Mouse (Mus musculus) heart, embryonic 10.5 days (tissue): ENCODE data around the gene F2rl1. TPM values are rescaled to one million over a fixed set of nuclear protein-coding genes. Genes with fewer than 3 reads are reported as not detected.
A peak's percentile ranks its signal among the peaks of the same experiment; 100 is the strongest.

Experiments
- DNase-seq: peaks from one replicate; pipeline ENCODE4 v3.0.0-alpha.2; 2017; ENCODE audit warnings: low spot score
- H3K27ac ChIP-seq: fragments of 300-500 bp; sonication (generic); 2 replicates; pipeline ENCODE4 v1.5.1; 2016; ENCODE audit warnings: mild to moderate bottlenecking
- H3K27me3 ChIP-seq: fragments of 300-500 bp; sonication (generic); 2 replicates; pipeline ENCODE4 v1.6.1; 2016; ENCODE audit warnings: mild to moderate bottlenecking; ENCODE audit not compliant: poor library complexity, insufficient read depth, severe bottlenecking
- H3K36me3 ChIP-seq: fragments of 300-500 bp; sonication (generic); 2 replicates; pipeline ENCODE4 v1.6.1; 2016; ENCODE audit warnings: mild to moderate bottlenecking, moderate library complexity
- H3K4me1 ChIP-seq: fragments of 300-500 bp; sonication (generic); 2 replicates; pipeline ENCODE4 v1.6.1; 2016; ENCODE audit warnings: mild to moderate bottlenecking
- H3K4me3 ChIP-seq: fragments of 300-500 bp; sonication (generic); 2 replicates; pipeline ENCODE4 v1.5.1; 2016; ENCODE audit warnings: mild to moderate bottlenecking, moderate library complexity
- H3K9me3 ChIP-seq: fragments of 300-500 bp; sonication (generic); 2 replicates; pipeline ENCODE4 v1.6.1; 2016; ENCODE audit warnings: mild to moderate bottlenecking, moderate library complexity
- WGBS: fragments of 180-500 bp; shearing (Covaris S2); methylation state at CpG from one replicate; pipeline ENCODE4 v1.1.7; 2016; 5-methylcytosine and 5-hydroxymethylcytosine counted together
- polyA plus RNA-seq: library from polyadenylated mRNA; unstranded; fragments of >200 nt; fragmentation: Nextera tagmentation; extraction: Ambion mirVana; gene quantifications from 2 replicates; pipeline ENCODE4 v1.2.1, GENCODE M21; 2016

Gene F2rl1
- polyA plus RNA-seq, 1 experiment from 2014 or later, result 0.23 TPM

GRCm38 (mm10) chr13:95529246-95529645, 4.2 kb upstream of the F2rl1 start:
- Histone ChIP-seq H3K27me3 (peaks cover 42% of the 10 kb centered on the region), H3K36me3 (no peaks in the 10 kb centered on the region), H3K27ac (no peak overlapping the region), H3K4me3 (no peak overlapping the region), H3K4me1 (peaks cover 31% of the 10 kb centered on the region), H3K9me3 (no peaks in the 10 kb centered on the region)
- WGBS, result 80% methylated on average over 2 of the region's 2 CpGs
- DNase-seq, result no peak

DNA sequence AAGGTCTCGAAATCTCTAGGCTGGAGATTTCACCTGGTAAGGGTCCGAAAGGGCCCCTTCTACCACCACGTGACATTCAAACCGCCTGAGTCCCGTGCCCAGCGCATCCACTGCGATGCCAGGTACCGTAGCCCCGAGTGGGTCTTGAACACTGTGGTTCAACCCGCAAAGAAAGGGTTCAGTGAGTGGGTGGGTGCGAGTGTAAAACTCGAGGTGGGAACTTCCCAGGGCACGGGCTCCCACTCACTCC, 678 bp downstream of the F2rl1 start:
- H3K27me3 ChIP-seq, result peaks cover 55% of the 10 kb centered on the region
- under 1% methylated on average over 13 of the region's 13 CpGs for WGBS

DNA sequence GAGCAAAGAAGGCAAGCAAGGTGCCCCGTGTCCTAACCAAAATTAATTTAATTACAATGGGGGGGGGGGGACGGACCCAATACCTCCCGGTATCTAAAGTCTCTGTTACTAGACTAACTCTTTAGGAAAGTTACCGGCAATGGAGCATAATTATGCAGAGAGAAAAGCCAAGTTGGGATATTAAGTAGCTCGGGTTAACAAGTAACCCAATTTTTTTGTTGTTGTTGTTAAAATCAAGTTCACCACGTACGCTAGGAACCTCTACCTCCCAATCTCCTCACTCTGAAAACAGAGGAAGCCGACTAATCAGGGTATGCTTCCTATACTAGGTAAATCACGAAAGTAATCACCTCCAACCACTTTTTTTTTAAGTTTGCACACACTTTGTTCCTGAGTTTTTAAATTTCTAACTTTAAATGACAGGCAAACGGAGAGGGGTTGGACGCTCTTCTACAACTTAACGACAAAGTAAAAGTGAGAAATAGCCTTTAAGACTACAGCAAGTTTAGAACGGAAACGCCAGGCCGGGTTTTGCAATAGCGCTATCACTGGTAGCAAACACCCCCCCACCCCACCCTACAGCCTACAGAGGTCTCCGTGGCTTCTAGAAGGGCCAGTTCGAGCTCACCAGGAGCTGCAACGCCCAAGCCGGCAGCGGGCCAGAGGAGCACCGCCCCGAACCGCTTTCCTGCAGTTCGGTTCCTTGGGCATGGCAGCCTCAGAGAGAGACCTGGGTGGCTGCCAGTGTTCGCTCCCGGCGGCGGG, 1.2 kb downstream of the F2rl1 start:
- DNase-seq, result peak; percentile 61
- 2% methylated on average over 29 of the region's 29 CpGs for WGBS
- H3K27me3 ChIP-seq, result peaks cover 55% of the 10 kb centered on the region
- no peaks in the 10 kb centered on the region for H3K9me3 ChIP-seq
- H3K4me3 ChIP-seq, result peak overlapping the region; percentile 62
- peak overlapping the region; percentile 69 for H3K27ac ChIP-seq
- H3K36me3 ChIP-seq, result no peaks in the 10 kb centered on the region
- peaks cover 13% of the 10 kb centered on the region for H3K4me1 ChIP-seq

More for the DNA sequence above, 678 bp downstream of the F2rl1 start:
- Histone ChIP-seq H3K27ac (peak overlapping the region; percentile 69), H3K4me3 (peak overlapping the region; percentile 62), H3K4me1 (peaks cover 13% of the 10 kb centered on the region), H3K36me3 (no peaks in the 10 kb centered on the region), H3K9me3 (no peaks in the 10 kb centered on the region)
- no peak for DNase-seq

DNA sequence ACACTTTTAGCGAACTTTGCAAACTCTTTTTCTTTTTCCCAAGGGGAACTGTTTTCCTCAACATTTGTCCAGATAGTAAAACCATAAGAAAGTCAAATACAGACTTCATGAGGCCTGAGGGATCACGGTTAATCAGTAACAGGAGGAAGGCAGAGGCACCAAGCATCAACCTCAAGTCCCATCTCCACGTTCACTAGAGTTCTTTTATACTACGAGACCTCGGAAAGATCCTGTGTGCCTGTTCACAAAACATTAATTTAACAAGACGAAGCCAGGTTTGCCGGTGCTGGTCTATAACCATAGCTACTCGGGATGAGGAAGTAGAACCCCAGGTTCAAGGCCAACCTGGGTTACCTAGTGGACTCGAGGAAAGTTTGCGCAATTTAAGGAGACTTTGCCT, 2.9 kb downstream of the F2rl1 start:
- peaks cover 13% of the 10 kb centered on the region for H3K4me1 ChIP-seq
- WGBS, result 84% methylated on average over 10 of the region's 10 CpGs
- no peak overlapping the region for H3K27ac ChIP-seq
- no peak for DNase-seq
- H3K9me3 ChIP-seq, result no peaks in the 10 kb centered on the region
- H3K4me3 ChIP-seq, result no peak overlapping the region
- H3K36me3 ChIP-seq, result no peaks in the 10 kb centered on the region
- peaks cover 43% of the 10 kb centered on the region for H3K27me3 ChIP-seq

GRCm38 (mm10) chr13:95521029-95521428, 4.0 kb downstream of the F2rl1 start:
- Histone ChIP-seq H3K27ac (no peak overlapping the region), H3K4me1 (peaks cover 13% of the 10 kb centered on the region), H3K4me3 (no peak overlapping the region), H3K9me3 (no peaks in the 10 kb centered on the region), H3K27me3 (peaks cover 32% of the 10 kb centered on the region), H3K36me3 (no peaks in the 10 kb centered on the region)
- no peak for DNase-seq
- 71% methylated on average over 6 of the region's 6 CpGs for WGBS

GRCm38 (mm10) chr13:95514756-95515155, 10.3 kb downstream of the F2rl1 start:
- H3K4me3 ChIP-seq, result no peak overlapping the region
- H3K4me1 ChIP-seq, result no peaks in the 10 kb centered on the region
- H3K27me3 ChIP-seq, result no peaks in the 10 kb centered on the region
- 77% methylated on average over 4 of the region's 4 CpGs for WGBS
- H3K36me3 ChIP-seq, result no peaks in the 10 kb centered on the region
- H3K9me3 ChIP-seq, result no peaks in the 10 kb centered on the region
- DNase-seq, result no peak
- H3K27ac ChIP-seq, result no peak overlapping the region

DNA sequence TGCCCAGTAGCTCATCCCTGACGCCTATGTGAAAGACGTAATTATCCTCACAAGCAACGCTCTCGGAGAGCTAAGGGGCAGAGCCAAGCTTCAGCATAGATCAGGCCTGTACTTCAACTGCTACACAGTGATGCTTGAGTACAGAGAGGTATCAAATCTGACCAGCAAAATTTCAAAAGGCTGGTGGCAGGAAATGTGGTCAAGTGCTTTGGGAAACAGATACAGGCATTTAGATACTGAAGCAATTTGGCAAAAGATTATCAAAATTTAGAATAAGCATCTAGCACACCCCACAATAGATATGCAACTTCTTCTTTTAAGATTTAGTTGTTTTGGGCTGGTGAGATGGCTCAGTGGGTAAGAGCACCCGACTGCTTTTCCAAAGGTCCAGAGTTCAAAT, 15.0 kb downstream of the F2rl1 start:
- WGBS, result 90% methylated on average over 5 of the region's 5 CpGs
- H3K4me1 ChIP-seq, result no peaks in the 10 kb centered on the region

DNA sequence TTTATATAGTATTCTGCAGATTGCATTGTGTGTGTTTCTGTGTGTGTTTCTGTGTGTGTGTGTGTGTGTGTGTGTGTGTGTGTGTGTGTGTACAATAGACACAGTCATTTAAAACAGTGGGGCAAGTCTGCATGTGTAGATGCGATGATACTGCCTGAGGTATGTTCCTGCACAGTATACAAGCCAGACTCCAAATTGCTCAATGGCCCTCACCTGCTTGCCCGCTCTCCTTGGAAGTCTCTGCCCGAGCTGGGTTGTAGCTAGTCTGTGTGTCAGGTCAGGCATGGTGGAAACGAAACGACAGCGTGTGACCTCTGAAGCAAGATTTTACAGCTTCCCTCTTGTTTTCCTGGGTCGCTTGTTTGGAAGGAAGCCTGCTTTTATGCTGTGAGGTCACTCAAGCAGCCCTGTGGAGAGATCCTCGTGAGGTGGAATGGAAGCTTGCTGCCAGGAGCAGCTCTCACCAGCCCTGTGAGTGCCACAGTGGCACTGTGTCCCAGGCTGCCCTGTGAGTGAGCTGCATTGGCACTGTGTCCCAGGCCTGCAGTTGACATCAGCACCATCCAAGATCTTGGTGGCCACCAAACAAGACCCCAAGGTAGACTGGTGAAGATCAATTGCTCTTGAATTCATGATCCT, 21.6 kb downstream of the F2rl1 start:
- Histone ChIP-seq H3K9me3 (no peaks in the 10 kb centered on the region), H3K27ac (no peak overlapping the region), H3K4me1 (no peaks in the 10 kb centered on the region), H3K27me3 (no peaks in the 10 kb centered on the region), H3K36me3 (no peaks in the 10 kb centered on the region), H3K4me3 (no peak overlapping the region)
- whole genome bisulfite sequencing, result 80% methylated on average over 8 of the region's 8 CpGs
- peak; percentile 60 for DNase-seq

More for the DNA sequence above, 15.0 kb downstream of the F2rl1 start:
- no peak for DNase-seq
- Histone ChIP-seq H3K36me3 (no peaks in the 10 kb centered on the region), H3K4me3 (no peak overlapping the region), H3K9me3 (no peaks in the 10 kb centered on the region), H3K27me3 (no peaks in the 10 kb centered on the region), H3K27ac (no peak overlapping the region)

GRCm38 (mm10) chr13:95496601-95497000, 28.4 kb downstream of the F2rl1 start:
- WGBS, result 84% methylated on average over 3 of the region's 3 CpGs
- DNase-seq, result no peak
- Histone ChIP-seq H3K36me3 (no peaks in the 10 kb centered on the region), H3K9me3 (no peaks in the 10 kb centered on the region), H3K4me3 (no peak overlapping the region), H3K27ac (no peak overlapping the region), H3K4me1 (peaks cover 28% of the 10 kb centered on the region), H3K27me3 (no peaks in the 10 kb centered on the region)

DNA sequence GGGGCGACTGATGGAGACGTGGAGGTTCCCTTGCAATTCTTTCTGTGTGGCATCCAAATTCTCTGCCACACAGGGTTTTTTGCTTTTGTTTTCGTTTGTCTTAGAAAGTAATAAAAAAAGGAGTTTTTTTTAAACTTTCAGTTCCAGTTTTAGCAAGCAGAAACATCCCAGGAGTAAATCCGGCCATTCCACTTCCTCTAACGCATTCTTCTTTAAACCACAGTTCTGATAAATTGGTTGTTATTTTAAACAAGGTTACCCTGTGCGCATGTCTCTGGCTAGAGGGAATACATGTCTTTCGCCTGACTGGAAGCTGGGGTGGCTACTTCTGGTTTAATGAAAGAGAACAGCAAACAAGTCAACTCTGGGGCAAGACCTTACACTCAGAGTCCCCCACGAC, 30.2 kb downstream of the F2rl1 start:
- Histone ChIP-seq H3K4me3 (no peak overlapping the region), H3K4me1 (peaks cover 28% of the 10 kb centered on the region), H3K27ac (peak overlapping the region; percentile 49), H3K27me3 (no peaks in the 10 kb centered on the region), H3K36me3 (no peaks in the 10 kb centered on the region), H3K9me3 (no peaks in the 10 kb centered on the region)
- DNase-seq, result no peak
- WGBS, result 70% methylated on average over 8 of the region's 8 CpGs

DNA sequence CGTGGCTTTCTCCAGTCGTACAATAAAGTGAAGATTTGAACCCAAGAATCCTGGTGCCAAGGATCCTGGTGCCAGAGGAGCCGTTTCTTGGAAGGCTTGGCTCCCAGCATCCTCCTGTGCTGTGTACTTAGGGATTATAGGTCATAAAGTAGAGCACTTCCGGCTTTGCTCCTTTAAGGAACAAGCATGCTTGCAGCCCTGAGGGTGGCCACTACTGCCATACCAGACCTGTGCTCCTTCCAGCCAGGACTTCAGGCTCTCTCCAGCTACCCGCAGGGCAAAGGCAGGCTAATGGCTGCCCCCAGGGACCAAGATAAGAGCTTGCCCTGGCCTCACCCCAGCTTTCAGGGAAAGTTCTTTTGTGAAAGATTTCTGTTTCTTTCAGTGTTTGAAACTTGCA, 31.7 kb downstream of the F2rl1 start:
- Histone ChIP-seq H3K4me3 (no peak overlapping the region), H3K27me3 (no peaks in the 10 kb centered on the region), H3K27ac (no peak overlapping the region; the same call in 1 of the 2 replicates), H3K36me3 (no peaks in the 10 kb centered on the region), H3K4me1 (peaks cover 28% of the 10 kb centered on the region), H3K9me3 (no peaks in the 10 kb centered on the region)
- 59% methylated on average over 5 of the region's 5 CpGs for WGBS
- DNase-seq, result no peak

DNA sequence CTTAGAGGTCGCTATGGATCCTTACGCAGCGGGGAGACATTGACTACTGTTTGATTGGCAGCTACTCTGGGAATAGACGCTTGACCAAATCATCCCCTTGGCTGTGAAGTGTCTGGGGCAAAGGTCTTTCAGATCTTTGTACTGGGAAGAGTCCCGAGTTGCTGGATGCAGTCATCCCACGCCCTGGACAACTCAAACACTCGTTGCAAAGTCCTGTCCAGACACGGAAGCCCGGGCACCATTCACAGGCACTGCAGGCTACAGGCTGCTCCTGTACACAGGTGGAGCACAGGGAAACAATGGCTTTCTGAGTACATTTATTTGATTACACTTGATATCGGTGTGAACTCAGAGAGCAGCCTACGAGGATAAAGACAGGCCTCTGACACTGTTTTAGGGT, 33.7 kb downstream of the F2rl1 start:
- no peak for DNase-seq
- WGBS, result 66% methylated on average over 11 of the region's 11 CpGs
- Histone ChIP-seq H3K27ac (no peak overlapping the region), H3K9me3 (no peaks in the 10 kb centered on the region), H3K27me3 (no peaks in the 10 kb centered on the region), H3K36me3 (no peaks in the 10 kb centered on the region), H3K4me1 (peaks cover 28% of the 10 kb centered on the region), H3K4me3 (no peak overlapping the region)

- Histone ChIP-seq H3K4me3 (no peak overlapping the region), H3K9me3 (no peaks in the 10 kb centered on the region), H3K36me3 (no peaks in the 10 kb centered on the region), H3K4me1 (0 out of 2 replicates have a peak, but pooled peaks cover 2% of the 10 kb centered on the region), H3K27ac (peak overlapping the region; percentile 42; the same call in 1 of the 2 replicates), H3K27me3 (peaks cover 25% of the 10 kb centered on the region; the same call in 1 of the 2 replicates)
- no peak for DNase-seq
- WGBS, result 38% methylated on average over 5 of the region's 5 CpGs
These were observed 40.4 kb downstream of the F2rl1 start for GRCm38 (mm10) chr13:95484664-95485063.
